Mouse (Mus musculus) left cerebral cortex, adult 9 months (tissue): ENCODE results near the gene Tom1l2.

ENCODE experiments used
- DNase-seq, 2 experiments: peaks; one replicate each; pipeline ENCODE4 v3.0.0; 2022; ENCODE audit warnings: low spot score in 2 of 2

Gene Tom1l2

DNA sequence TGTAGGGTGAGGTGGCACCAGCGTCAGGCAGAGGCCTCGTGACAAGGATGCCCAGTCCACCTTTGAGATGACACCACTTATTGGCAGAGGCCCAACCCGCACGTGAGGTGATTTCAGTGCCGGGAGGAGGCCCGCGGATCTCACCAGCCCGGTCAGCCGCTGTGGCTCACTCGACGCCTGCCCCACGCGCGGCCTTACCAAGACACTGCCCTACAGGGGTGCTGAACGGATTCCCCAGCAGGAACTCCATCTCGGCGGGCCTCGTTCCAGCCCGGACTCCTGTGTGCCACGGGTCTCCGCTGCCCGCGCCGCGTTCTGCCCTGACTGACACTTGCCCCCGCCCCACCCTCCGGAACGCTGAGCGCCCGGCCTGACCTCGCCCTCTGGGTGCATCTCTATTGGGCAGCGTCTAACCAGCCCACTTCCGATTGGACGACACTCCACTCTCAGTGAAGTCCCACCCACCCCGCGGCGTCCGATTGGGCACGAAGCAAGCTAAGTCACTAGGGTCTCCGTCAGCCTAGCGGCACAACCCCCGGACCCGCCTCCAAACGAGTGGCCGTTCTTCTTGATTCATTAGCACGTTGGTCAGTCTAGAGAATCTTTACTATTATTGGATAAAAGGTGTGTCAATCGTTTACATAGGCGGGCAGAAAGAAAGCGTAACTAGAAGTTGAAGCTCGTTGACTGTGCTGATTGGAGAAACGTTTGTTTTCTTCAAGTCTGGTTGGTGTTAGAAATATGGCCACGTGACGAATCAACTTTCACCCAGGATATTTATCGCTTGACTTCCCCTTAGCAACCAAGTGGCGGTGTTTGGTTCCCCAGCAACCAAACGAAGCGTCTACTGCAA lies at the start of gene Tom1l2, which contains the start of gene Drc3:
Gene Tom1l2 (minus strand): TSS at position 347 of the 853 bp plus-strand sequence.
Gene Drc3 (plus strand): TSS at position 771 of the 853 bp plus-strand sequence.
- peak; percentile 100 for DNase-seq

DNA sequence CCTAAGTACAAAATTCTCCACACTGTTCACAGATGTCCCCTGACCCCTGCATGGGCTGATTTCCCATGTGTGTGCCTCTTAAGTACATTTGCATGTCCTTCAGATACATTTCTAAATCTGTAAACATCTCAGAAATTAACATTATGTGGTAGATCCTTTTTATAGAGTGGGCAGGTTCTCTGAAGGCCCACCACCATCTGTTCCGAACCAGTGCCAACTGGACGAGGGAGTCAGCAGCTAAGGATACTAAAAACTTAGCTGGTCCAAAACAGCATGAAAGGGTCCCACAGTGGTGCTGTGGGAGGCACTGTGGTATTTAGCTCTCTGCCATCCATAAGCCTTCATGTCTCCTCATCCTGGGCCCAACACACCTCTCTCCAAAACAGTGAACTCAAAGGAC lies 44.5 kb upstream of the Tom1l2 start:
- peak in 1 of 2 experiments; percentile 68 for DNase-seq

DNA sequence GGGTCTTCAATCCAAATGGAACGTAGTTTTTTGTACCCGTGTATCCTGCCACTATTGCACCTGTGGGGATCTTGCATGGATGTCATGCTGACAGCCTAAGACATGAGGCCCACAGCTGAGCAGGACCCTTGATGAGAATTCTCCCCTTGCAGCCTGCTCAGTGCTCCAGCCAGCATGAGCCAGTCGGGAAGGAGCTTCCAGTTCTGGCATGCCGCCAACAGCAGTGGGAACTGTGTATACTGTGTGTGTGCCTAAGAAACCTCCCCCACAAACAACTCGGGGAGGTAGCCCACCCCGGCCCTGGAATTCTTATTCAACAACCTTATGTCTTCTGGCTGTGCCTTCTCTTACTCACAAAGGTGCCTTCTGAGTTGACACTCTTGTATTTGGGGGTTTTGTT lies 43.8 kb upstream of the Tom1l2 start:
- no peak for DNase-seq

DNA sequence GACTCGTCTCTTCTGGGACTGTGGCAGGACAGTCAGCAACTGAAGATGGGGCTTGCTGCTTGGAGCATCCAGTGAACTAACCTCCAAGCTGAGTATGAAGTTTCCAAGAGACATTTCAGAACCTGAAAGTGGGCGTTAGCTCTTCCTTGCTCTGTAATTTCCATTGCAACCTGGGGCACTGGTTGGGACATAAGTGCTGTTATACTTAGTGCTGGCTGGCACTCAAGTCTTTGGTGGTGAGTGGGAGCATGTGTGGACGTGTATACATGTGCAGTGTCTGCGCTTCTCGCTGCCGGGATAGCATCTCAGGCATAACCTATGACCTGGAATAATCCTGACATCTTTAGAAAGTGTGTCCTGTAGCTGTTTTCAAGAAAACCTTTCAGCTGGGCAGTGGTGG lies 38.6 kb upstream of the Tom1l2 start:
- no peak for DNase-seq

DNA sequence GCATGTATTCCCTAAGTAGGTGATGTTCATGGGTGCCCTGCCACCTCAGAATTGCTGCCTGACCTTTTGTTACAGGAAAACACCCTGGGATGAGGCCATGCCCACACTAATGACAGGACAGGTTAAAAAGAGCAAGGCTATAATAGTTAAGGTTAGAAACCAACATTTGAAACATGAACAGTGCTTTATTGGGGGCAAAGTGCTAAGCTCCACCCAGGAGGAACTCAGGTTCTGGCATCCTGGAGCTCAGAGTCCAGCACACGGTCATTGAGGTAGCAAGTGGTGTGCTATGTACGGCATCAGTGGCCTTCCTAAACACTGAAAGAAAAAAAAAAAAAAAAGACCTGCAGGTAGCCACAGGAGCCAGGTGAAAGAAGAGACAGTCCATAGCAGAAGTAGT lies 35.2 kb upstream of the Tom1l2 start:
- DNase-seq, result no peak

DNA sequence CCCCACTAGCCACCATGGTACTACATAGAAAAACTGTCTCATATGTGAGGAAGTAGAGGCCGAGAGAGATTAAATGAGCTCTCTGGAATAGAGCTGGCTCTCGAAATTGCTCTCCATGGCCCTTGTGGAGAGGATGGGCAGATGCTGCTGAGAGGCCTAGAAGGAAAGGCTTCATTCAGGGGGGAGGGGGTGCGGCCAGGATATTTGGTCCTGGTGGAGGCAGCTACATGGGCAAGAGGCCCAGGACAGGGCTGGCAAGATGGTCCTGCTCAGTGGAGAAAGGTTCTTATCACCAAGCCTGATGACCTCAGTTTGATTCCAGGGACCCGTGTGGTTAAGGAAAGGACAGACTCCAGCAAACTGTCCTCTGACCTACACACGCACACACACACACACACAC lies 33.2 kb upstream of the Tom1l2 start:
- no peak for DNase-seq

DNA sequence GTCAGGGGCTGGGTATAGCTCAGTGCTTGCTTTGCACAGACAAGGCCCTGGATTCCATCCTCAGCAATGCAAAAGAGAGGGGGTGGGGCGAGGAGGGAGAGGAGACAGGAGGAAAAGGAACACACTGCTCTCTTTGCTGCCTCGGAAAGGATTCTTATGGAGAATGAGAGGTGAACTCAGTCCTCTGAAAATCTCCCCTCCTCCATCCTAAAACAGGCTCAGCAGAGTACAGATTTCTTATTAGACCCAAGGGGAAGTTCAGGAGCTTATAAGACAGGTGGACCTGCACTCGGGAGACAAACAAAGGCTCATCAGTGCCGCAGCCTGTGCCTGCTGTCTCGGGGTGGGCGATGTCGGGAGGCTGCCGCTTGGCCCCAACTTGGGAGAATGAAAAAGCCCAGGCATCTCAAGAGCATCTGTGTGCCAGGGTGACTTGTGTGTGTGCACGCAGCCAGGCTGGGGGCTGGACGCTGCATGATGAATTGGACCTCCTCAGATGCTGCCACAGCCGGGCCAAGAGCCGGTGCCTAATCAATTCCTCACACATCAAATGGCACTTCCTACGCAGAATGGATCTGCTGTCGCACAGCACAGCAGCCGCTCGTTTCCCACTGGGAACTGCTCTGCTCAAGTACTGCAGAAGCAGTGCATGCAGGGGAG lies 32.2 kb upstream of the Tom1l2 start:
- peak; percentile 62 to 80 for DNase-seq

DNA sequence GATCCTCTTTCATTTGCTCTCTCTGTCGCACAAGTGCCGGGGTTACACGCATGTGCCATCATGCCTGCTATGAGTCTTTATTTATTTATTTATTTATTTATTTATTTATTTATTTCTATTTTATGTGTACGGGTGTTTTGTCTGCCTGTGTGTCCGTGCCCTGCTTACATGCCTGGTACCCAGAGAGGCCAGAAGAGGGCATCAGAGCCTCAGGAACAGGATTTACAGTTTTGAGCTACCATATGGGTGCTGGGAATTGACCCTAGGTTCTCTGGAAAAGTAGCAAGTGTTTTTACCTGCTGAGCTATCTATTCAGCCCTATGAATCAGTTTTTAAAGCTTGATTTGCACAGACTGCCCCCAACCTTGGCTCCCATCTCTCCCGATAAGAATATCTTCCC lies 30.8 kb upstream of the Tom1l2 start:
- DNase-seq, result no peak

DNA sequence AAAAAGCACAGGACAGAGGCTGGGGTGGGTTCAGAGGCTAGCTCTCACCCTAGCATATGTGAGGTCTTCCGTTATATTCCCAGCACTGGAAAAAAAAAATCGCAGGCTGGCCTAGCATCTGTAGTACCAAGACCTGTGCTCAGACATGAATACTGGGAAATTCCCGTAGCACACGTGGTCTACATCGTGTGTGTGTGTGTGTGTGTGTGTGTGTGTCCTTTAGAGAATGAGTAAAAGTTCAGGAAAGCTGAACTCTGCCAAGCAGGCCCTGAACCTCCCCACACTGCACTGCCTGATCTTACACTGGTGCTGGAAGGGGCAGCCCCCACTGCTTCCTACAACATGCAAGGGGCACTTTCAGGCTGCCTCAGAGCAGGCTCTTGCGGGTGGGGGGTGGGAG lies 21.8 kb upstream of the Tom1l2 start:
- no peak for DNase-seq

DNA sequence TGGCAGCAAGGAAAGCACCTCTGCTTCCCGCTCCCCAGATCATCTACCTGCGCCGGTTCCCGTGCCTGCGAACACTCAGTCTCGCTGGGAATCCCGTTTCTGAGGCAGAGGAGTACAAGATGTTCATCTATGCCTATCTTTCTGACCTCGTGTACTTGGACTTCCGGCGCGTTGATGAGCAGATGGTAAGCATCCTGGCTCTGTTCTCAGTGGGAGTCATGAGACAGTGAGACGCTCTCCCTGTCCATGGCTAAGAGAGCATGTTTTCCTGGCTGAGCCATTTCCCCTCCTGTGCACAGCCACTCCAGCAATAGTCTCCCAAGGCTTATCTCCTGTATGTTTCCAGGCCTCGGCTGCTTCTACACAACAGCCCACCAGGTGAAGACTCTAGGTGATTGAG lies 17.7 kb upstream of the Tom1l2 start:
- no peak for DNase-seq

DNA sequence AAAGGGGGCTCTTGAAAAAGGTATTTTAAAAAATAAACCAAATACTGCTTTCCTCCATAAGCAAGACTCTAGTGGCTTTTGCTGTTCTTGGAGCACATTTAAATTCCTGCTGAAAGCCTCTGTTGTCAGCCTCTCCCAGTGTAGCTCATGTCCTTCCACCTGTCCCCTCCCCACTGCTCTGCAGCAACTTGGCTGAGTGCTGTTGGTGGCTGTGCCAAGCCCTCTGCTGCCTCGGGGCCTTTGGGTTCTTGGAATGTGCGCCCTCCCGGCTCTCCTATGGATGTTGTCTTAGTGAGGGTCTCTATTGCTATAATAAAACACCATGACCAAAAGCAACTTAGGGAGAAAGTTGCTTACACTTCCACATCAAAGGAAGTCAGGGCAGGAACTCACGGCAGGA lies 16.7 kb upstream of the Tom1l2 start:
- DNase-seq, result no peak

DNA sequence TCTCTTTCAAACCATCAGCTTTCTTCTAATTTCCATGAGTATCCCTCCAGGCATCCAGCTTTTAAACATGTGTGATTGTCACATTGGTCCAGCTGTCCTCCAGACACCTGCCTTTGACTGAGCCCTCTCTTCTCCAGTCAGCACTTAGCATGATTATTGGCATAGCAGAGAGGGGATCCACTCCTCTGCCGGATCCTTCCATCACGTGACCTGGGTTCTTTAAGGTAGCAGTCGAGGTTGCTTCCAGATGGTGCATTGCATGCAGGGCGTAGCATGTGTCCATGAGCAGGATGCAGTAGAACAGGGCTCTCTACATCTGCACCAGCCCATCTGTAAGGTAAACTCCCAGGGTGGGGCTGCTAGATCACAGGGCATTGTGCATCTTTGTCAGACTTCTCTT lies 16.2 kb upstream of the Tom1l2 start:
- DNase-seq, result no peak

DNA sequence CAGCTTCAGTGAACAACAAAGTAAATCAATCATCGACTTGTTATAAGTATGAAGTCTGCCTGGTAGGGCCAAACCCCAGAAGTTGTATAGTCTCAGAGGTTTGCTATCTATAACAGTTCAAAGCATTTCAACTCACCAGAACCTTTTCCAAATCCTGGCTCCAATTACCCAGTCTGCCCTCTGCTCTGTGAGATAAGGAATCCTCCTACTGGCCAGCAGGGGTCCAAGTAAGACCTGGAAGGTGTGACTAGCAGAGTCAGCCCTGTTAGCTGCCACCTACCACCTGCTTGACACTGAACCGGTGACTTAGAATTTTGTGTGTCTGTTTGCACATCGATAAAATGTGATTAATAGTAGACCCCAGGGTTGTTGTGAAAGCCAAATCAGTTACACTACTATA lies 14.6 kb upstream of the Tom1l2 start:
- DNase-seq, result no peak

DNA sequence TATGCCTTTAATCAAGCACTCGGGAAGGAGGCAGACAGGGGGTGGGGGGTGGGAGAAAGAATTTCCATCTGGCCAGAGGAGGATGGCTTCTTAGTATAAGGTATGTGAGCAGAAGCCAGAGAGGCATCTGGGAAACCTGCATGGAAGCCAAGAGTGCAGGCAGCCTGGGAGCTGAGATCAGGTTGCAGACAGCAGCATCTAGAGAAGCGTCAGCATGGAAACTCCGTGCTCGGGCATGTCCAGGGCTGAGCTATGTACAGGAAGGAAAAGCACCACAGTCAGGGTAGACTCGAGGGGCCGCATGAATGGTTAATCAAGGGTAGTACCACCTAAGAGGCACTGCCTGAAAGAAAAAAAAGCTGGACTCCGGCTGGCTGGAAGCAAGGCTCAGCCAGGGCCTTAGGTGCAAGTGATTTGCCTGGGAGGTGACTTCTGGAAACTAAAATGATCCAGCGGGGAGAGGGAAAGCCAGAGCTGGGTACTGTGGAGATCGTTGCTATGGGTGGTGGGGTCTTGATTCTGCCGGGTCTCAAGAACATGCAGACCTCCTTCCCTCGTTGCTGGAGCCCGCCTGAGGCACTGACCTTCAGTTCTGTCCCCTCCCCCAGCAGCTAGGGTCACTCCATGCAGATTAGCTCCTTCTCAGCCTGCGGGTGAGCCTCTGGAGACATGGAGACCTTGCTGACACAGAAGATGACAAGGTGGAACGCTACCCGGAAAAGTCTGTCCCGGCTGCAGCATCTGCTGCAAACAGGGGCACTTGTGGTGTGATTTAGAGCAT lies 13.7 kb upstream of the Tom1l2 start:
- no peak for DNase-seq

DNA sequence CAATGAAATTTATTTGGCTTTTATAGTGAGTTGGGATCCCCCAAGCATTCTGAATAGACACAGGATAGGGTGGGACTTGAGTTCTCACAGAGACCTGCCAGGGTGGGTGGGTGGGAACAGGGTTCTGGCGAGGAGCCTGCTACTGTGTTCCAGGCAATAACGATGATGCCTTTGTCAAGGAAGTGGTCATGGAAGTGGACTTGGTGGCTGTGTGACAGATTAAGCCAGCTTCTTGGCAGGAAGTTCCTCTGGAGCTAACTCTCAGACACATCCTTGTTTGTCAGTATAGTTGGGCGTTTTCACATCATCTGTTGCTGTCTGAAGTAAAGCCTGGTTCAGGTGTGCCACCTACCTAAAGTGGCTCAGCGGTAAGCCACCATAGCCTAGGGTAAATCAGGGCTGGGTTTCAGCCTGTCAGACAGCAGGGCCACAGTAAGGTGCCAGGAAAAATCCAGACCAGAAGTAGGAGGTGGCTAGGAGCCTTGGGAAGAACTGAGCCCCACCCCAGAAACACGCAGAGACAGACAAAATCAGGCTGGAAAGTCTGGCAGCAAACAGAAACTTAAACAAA lies 8.0 kb upstream of the Tom1l2 start:
- DNase-seq, result no peak

DNA sequence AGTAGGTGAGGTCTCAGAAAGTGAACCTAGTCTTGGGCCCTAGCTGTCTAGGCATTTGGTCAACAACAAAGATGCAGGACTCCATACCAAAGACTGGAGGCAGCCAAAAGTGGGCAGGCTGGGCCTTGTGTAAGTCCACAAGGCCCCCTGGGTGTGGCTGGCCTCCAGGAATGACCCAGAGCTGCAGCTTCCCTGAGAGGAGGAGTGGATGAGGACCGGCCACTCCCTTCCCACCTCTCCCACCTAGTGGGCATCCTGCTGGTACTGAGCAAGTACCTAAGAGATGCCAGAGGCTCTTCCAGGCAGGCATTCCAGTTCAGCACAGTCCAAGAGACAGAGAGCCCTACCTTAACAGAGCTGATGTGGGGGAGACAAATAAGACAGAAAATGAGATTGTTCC lies 7.2 kb upstream of the Tom1l2 start:
- no peak for DNase-seq

DNA sequence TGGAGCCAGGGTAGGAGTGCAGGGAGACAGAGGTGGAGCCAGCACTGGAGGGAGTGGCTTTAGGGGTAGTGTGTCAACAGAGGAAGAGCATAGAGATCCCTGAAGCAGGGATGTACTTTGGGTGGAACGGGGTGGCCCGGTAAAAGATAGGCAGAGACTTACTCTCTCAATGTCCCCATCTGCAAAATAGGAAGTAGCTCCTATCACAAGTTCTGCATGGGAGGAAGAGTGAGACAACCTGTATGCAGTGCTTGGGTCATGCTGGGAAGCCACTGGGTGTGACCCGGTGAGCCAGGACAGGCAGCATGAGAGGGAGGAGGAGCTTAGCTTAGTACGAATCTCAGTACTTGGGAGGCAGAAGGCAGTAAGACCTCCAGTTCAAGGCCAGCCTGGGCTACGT lies 6.4 kb upstream of the Tom1l2 start:
- DNase-seq, result no peak

DNA sequence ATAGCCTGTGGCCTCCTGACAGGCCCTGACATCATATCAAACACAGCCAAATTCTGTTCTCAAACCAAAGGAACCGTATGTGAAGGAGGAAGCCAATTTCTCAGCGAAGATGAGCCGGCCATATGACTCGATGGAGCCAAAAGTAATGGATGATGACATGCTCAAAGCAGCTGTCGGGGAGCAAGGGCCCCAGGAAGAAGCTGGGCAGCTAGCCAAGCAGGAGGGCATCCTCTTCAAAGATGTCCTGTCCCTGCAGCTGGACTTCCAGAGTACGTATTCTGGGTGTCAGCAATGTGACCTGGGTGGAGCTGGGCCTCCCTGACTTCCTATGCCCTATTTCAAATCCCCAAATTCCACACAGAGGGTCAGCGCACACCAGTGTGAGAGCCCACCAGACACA lies 5.8 kb upstream of the Tom1l2 start:
- no peak for DNase-seq

DNA sequence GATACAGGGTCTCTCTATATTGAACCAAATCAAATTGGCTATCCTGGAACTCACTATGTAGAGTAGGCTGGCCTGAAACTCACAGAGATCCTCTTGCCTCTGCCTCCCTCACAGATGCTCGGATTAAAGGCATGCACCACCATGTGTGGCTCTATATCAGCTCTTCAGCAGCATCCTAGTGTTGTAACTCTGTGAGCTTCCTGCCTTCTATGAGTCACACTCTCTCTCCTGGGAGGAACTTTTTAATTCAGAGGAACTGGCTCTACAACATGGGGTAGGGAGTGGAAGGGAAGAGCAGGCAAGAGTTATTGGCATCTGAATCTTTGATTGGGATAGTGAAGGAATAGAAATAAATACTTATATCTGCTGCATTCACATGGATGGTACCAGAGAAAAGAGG lies 4.4 kb upstream of the Tom1l2 start:
- no peak for DNase-seq

DNA sequence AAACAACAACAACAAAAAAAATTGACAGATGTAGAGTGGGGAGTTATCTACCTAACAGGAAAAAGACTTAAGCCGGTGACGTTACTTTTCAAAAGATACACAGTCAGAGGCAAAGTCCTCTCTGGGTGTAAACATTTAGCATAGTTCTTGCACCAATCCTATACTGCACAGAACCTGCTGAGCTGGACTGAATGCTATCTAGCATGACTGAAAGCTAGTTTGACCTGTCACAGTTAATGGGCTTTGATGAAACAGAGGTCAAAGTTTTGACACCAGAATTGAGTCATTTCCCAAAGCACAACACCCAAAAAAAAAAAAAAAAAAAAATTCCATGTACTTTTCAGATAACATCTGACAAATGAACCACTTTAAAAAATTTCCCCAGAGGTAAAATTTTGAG lies 3.2 kb upstream of the Tom1l2 start:
- no peak for DNase-seq

DNA sequence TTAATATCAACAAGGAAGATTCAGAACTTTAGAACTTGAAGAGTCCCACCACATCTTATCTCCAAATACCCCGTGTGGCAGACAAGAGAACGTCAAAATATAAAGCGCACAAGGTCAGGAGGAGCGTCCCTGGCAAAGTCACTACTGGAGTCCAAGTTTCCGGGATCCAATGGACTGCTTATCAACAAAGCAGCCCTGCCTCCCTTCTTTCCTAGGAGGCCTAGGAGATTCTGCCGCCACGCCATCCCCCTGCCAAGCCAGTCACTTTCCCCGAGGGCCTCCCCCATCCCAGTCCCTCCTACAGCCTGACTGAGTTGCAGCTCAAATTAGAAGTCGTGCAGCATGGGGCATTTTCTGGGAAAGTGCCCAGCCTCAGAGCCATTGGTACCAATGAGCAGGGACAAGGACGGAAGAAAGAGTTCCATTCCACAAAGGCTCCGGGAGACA lies 757 bp downstream of the Tom1l2 start:
- peak in 1 of 2 experiments; percentile 68 for DNase-seq

DNA sequence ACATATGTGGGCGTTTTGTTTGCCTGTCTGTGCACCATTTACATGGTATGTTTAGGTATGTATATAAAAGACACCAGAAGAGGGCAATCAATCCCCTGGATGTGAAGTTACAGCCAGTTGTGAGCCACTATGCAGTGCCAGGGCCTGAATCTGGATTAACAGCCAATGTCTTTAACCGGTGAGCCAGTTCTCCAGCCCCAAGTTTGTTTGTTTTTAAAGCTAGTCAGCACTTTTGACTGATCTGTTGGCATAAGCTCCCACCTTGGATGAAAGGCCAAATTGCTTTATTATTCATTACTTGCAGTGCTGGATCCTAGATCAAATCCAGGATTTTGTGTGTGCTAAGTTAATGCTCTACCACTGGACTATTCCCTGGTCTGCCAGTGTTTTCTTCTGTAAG lies 1.3 kb downstream of the Tom1l2 start:
- DNase-seq, result no peak
